Mouse (Mus musculus) small intestine, adult 2 months (tissue): Measurements from ENCODE around the gene Sipa1l2.

ENCODE experiments used
- CTCF ChIP-seq: fragments of 200-500 bp; IDR thresholded peaks from 2 replicates; pipeline ENCODE4 v1.5.1; 2012; ENCODE audit warnings: low read depth, mild to moderate bottlenecking, control low read depth, inconsistent platforms, low read length, moderate library complexity, mixed read lengths; ENCODE audit not compliant: insufficient replicate concordance, insufficient read length; ENCODE audit errors: extremely low read depth
- POLR2A ChIP-seq: fragments of 200-500 bp; IDR thresholded peaks from 2 replicates; pipeline ENCODE4 v1.6.1; 2012; ENCODE audit warnings: low read depth, mild to moderate bottlenecking, control low read depth, inconsistent platforms, low read length, moderate library complexity

- TF ChIP-seq CTCF (no peak), POLR2A (no peak)
These were observed 190.5 kb downstream of the Sipa1l2 start for GRCm38 (mm10) chr8:125379156-125379555.
